Mouse (Mus musculus): ENCODE measurements at regions not wholly inside any gene's neighbourhood (a gene's known extent, or its start where the extent isn't known, plus 50 kb on each side); places are given as distances from the start of the nearest gene placed in this dataset.

GRCm38 (mm10) chr6:22439871-22440270 lies 83.8 kb upstream of the Fam3c start:
- Histone ChIP-seq H3ac (ENCODE audit: control insufficient read depth, insufficient read length, low read depth) (no peak overlapping the region), H3K36me3 (ENCODE audit: control insufficient read depth, insufficient read depth) (no peaks in the 10 kb centered on the region), H3K27me3 (ENCODE audit: control insufficient read depth, insufficient read depth, insufficient read length) (no peaks in the 10 kb centered on the region), H3K4me3 (ENCODE audit: insufficient read depth, poor library complexity, severe bottlenecking) (no peak overlapping the region), H3K79me2 (ENCODE audit: control insufficient read depth, insufficient read depth) (no peaks in the 10 kb centered on the region), H3K79me3 (ENCODE audit: low read depth) (no peaks in the 10 kb centered on the region)
- TF ChIP-seq MYOG (IDR thresholded peaks at IDR 0.05; ENCODE audit: control insufficient read depth, extremely low read depth, insufficient read length) (no peak), MAX (IDR thresholded peaks at IDR 0.05) (no peak), USF1 (IDR thresholded peaks at IDR 0.05; ENCODE audit: low read depth) (no peak), MYOD1 (IDR thresholded peaks at IDR 0.05; ENCODE audit: control insufficient read depth, insufficient read length, low read depth) (no peak), CEBPB (IDR thresholded peaks at IDR 0.05; ENCODE audit: low read depth) (no peak), FOSL1 (IDR thresholded peaks at IDR 0.05; ENCODE audit: insufficient read depth, low read length, poor library complexity, severe bottlenecking) (no peak), CTCF (IDR thresholded peaks at IDR 0.05; ENCODE audit: control insufficient read depth, insufficient read depth, insufficient read length) (no peak)

- H3K79me3 ChIP-seq (ENCODE audit: low read depth), result no peaks in the 10 kb centered on the region
These were observed 73.0 kb upstream of the Fam3c start for GRCm38 (mm10) chr6:22429026-22429425.

GRCm38 (mm10) chr6:22424161-22424807 lies 68.2 kb upstream of the Fam3c start:
- Histone ChIP-seq H3ac (ENCODE audit: control insufficient read depth, insufficient read length, low read depth) (no peak overlapping the region), H3K27me3 (ENCODE audit: control insufficient read depth, insufficient read depth, insufficient read length) (no peaks in the 10 kb centered on the region), H3K4me3 (ENCODE audit: insufficient read depth, poor library complexity, severe bottlenecking) (no peak overlapping the region), H3K79me3 (ENCODE audit: low read depth) (no peaks in the 10 kb centered on the region), H3K79me2 (ENCODE audit: control insufficient read depth, insufficient read depth) (no peaks in the 10 kb centered on the region), H3K36me3 (ENCODE audit: control insufficient read depth, insufficient read depth) (no peaks in the 10 kb centered on the region)
- TF ChIP-seq MYOD1 (IDR thresholded peaks at IDR 0.05; ENCODE audit: control insufficient read depth, insufficient read length, low read depth) (no peak), CEBPB (IDR thresholded peaks at IDR 0.05; ENCODE audit: low read depth) (no peak), MYOG (IDR thresholded peaks at IDR 0.05; ENCODE audit: control insufficient read depth, extremely low read depth, insufficient read length) (no peak), CTCF (IDR thresholded peaks at IDR 0.05; ENCODE audit: control insufficient read depth, insufficient read depth, insufficient read length) (no peak), FOSL1 (IDR thresholded peaks at IDR 0.05; ENCODE audit: insufficient read depth, low read length, poor library complexity, severe bottlenecking) (no peak), MAX (IDR thresholded peaks at IDR 0.05) (no peak), USF1 (IDR thresholded peaks at IDR 0.05; ENCODE audit: low read depth) (no peak)

More at GRCm38 (mm10) chr6:22429026-22429425, 73.0 kb upstream of the Fam3c start:
- H3ac ChIP-seq (ENCODE audit: control insufficient read depth, insufficient read length, low read depth), result no peak overlapping the region
- H3K27me3 ChIP-seq (ENCODE audit: control insufficient read depth, insufficient read depth, insufficient read length), result no peaks in the 10 kb centered on the region
- H3K4me3 ChIP-seq (ENCODE audit: insufficient read depth, poor library complexity, severe bottlenecking), result no peak overlapping the region
- no peaks in the 10 kb centered on the region for H3K36me3 ChIP-seq (ENCODE audit: control insufficient read depth, insufficient read depth)
- no peak for TF ChIP-seq USF1 (IDR thresholded peaks at IDR 0.05; ENCODE audit: low read depth)
- no peak for TF ChIP-seq CEBPB (IDR thresholded peaks at IDR 0.05; ENCODE audit: low read depth)
- no peak for TF ChIP-seq CTCF (IDR thresholded peaks at IDR 0.05; ENCODE audit: control insufficient read depth, insufficient read depth, insufficient read length)
- TF ChIP-seq MAX (IDR thresholded peaks at IDR 0.05), result no peak
- no peak for TF ChIP-seq MYOG (IDR thresholded peaks at IDR 0.05; ENCODE audit: control insufficient read depth, extremely low read depth, insufficient read length)
- TF ChIP-seq MYOD1 (IDR thresholded peaks at IDR 0.05; ENCODE audit: control insufficient read depth, insufficient read length, low read depth), result no peak
- no peak for TF ChIP-seq FOSL1 (IDR thresholded peaks at IDR 0.05; ENCODE audit: insufficient read depth, low read length, poor library complexity, severe bottlenecking)
- no peaks in the 10 kb centered on the region for H3K79me2 ChIP-seq (ENCODE audit: control insufficient read depth, insufficient read depth)

- Histone ChIP-seq H3ac (ENCODE audit: control insufficient read depth, insufficient read length, low read depth) (no peak overlapping the region), H3K79me2 (ENCODE audit: control insufficient read depth, insufficient read depth) (no peaks in the 10 kb centered on the region), H3K79me3 (ENCODE audit: low read depth) (no peaks in the 10 kb centered on the region), H3K36me3 (ENCODE audit: control insufficient read depth, insufficient read depth) (no peaks in the 10 kb centered on the region), H3K4me3 (ENCODE audit: insufficient read depth, poor library complexity, severe bottlenecking) (no peak overlapping the region), H3K27me3 (ENCODE audit: control insufficient read depth, insufficient read depth, insufficient read length) (no peaks in the 10 kb centered on the region)
- TF ChIP-seq MYOG (IDR thresholded peaks at IDR 0.05; ENCODE audit: control insufficient read depth, extremely low read depth, insufficient read length) (no peak), MYOD1 (IDR thresholded peaks at IDR 0.05; ENCODE audit: control insufficient read depth, insufficient read length, low read depth) (no peak), CEBPB (IDR thresholded peaks at IDR 0.05; ENCODE audit: low read depth) (no peak), MAX (IDR thresholded peaks at IDR 0.05) (no peak), FOSL1 (IDR thresholded peaks at IDR 0.05; ENCODE audit: insufficient read depth, low read length, poor library complexity, severe bottlenecking) (no peak), USF1 (IDR thresholded peaks at IDR 0.05; ENCODE audit: low read depth) (no peak)
These were observed 67.3 kb upstream of the Fam3c start for GRCm38 (mm10) chr6:22423070-22423980.

- no peaks in the 10 kb centered on the region for H3K27me3 ChIP-seq (ENCODE audit: control insufficient read depth, insufficient read depth, insufficient read length)
- no peak overlapping the region for H3ac ChIP-seq (ENCODE audit: control insufficient read depth, insufficient read length, low read depth)
- TF ChIP-seq MYOG (IDR thresholded peaks at IDR 0.05; ENCODE audit: control insufficient read depth, extremely low read depth, insufficient read length) (no peak), CEBPB (IDR thresholded peaks at IDR 0.05; ENCODE audit: low read depth) (no peak), MAX (IDR thresholded peaks at IDR 0.05) (no peak), MYOD1 (IDR thresholded peaks at IDR 0.05; ENCODE audit: control insufficient read depth, insufficient read length, low read depth) (no peak), FOSL1 (IDR thresholded peaks at IDR 0.05; ENCODE audit: insufficient read depth, low read length, poor library complexity, severe bottlenecking) (no peak), CTCF (IDR thresholded peaks at IDR 0.05; ENCODE audit: control insufficient read depth, insufficient read depth, insufficient read length) (no peak), USF1 (IDR thresholded peaks at IDR 0.05; ENCODE audit: low read depth) (no peak)
- H3K79me3 ChIP-seq (ENCODE audit: low read depth), result no peaks in the 10 kb centered on the region
- no peak overlapping the region for H3K4me3 ChIP-seq (ENCODE audit: insufficient read depth, poor library complexity, severe bottlenecking)
- no peaks in the 10 kb centered on the region for H3K36me3 ChIP-seq (ENCODE audit: control insufficient read depth, insufficient read depth)
- no peaks in the 10 kb centered on the region for H3K79me2 ChIP-seq (ENCODE audit: control insufficient read depth, insufficient read depth)
These were observed 65.5 kb upstream of the Fam3c start for GRCm38 (mm10) chr6:22421551-22421950.

Data from C2C12 (cell line).